Mouse (Mus musculus) E14TG2a.4 (cell line): ENCODE measurements around the gene Vkorc1.

Source experiments
- CTCF ChIP-seq: conservative IDR thresholded peaks from 2 replicates; pipeline ENCODE4 v1.5.1; 2014; ENCODE audit warnings: low read length
- NANOG ChIP-seq: IDR thresholded peaks from 2 replicates; pipeline ENCODE4 v1.6.1; 2014; ENCODE audit warnings: borderline replicate concordance, low read length, mixed read lengths

DNA sequence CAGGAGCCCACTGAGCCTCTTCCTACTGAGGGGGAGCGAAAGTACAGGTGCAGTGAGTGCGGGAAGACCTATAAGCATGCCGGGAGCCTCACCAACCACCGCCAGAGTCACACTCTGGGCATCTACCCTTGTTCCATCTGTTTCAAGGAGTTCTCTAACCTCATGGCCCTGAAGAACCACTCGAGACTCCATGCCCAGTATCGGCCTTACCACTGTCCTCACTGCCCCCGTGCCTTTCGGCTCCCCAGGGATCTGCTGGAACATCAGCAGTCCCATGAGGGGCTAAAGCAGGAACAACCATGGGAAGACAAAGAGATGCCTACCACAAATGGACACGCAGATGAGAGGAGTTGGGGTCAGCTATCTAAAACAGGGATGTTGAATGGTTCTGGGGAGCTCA, 16.1 kb downstream of the Vkorc1 start:
- no peak for TF ChIP-seq CTCF
- TF ChIP-seq NANOG: no peak
